Mouse (Mus musculus) heart, embryonic 15.5 days (tissue): ENCODE data around the gene Ptpn14. TPM values are rescaled to one million over a fixed set of nuclear protein-coding genes. Genes with fewer than 3 reads are reported as not detected.

Experiments
- ATAC-seq: fragments of 200-750 bp; cut with Nextera tagmentation; replicated peaks from 2 replicates; pipeline ENCODE4 v1.8.0; 2017; ENCODE audit warnings: low read depth, moderate TSS enrichment; ENCODE audit not compliant: insufficient number of reproducible peaks, insufficient read depth, low FRiP score
- H3K27ac ChIP-seq: fragments of 300-500 bp; sonication (generic); 2 replicates; pipeline ENCODE4 v1.5.1; 2015; ENCODE audit warnings: mild to moderate bottlenecking, inconsistent platforms
- H3K27me3 ChIP-seq: fragments of 300-500 bp; sonication (generic); 2 replicates; pipeline ENCODE4 v1.6.1; 2015; ENCODE audit warnings: inconsistent platforms
- H3K36me3 ChIP-seq: fragments of 300-500 bp; sonication (generic); 2 replicates; pipeline ENCODE4 v1.6.1; 2015; ENCODE audit warnings: mild to moderate bottlenecking, inconsistent platforms
- H3K4me1 ChIP-seq: fragments of 300-500 bp; sonication (generic); replicated peaks from 2 replicates; pipeline ENCODE4 v1.6.1; 2015; ENCODE audit warnings: inconsistent platforms
- H3K4me2 ChIP-seq: fragments of 300-500 bp; sonication (generic); 2 replicates; pipeline ENCODE4 v1.6.1; 2015; ENCODE audit warnings: inconsistent platforms, mild to moderate bottlenecking, moderate library complexity
- H3K4me3 ChIP-seq: fragments of 300-500 bp; sonication (generic); 2 replicates; pipeline ENCODE4 v1.5.1; 2015; ENCODE audit warnings: mild to moderate bottlenecking, inconsistent platforms
- H3K9ac ChIP-seq: fragments of 300-500 bp; sonication (generic); 2 replicates; pipeline ENCODE4 v1.6.1; 2015; ENCODE audit warnings: mild to moderate bottlenecking, inconsistent platforms
- H3K9me3 ChIP-seq: fragments of 300-500 bp; sonication (generic); replicated peaks from 2 replicates; pipeline ENCODE4 v1.6.1; 2016; ENCODE audit warnings: inconsistent platforms
- WGBS: fragments of 180-500 bp; shearing (Covaris S2); methylation state at CpG from one replicate; pipeline ENCODE4 v1.1.7; 2015; ENCODE audit warnings: mixed read lengths; 5-methylcytosine and 5-hydroxymethylcytosine counted together
- polyA plus RNA-seq: library from polyadenylated mRNA; unstranded; fragments of >200 nt; fragmentation: Nextera tagmentation; extraction: Ambion mirVana; gene quantifications from 2 replicates; pipeline ENCODE4 v1.2.1, GENCODE M21; 2015

Ptpn14 gene
- polyA plus RNA-seq, 1 experiment from 2014 or later, result 7.0 TPM

- no peaks in the 10 kb centered on the region for H3K27me3 ChIP-seq
- H3K9ac ChIP-seq, result no peak overlapping the region
- H3K27ac ChIP-seq, result no peak overlapping the region
- no peaks in the 10 kb centered on the region for H3K36me3 ChIP-seq
- WGBS, result 66% methylated on average over 5 of the region's 5 CpGs
- H3K9me3 ChIP-seq, result no peaks in the 10 kb centered on the region
- peaks cover 4% of the 10 kb centered on the region; the same call in 1 of the 2 replicates for H3K4me1 ChIP-seq
- no peak overlapping the region for H3K4me3 ChIP-seq
- H3K4me2 ChIP-seq, result no peak overlapping the region
- ATAC-seq, result no peak
Observed at GRCm38 (mm10) chr1:189718600-189718999, 9.5 kb upstream of the Ptpn14 start.

DNA sequence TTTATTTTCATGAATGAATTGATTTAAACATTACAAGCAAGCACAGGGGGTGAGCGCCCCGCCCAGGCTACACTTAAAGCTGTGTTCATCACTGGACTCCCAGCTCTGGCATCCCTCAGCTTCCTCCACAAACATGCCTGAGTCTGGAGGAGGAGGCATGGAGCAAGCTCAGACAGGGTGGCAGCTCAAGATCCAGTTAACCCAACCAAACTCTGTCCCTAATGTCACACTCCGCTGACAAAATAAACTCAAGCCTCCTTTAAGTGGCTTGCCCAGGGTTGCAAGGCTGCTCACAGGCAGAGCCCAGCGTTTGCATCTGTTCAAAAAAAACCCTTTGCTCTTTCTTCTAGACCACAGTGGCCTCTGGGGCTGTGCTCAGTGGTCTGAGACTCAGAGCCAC lies 1.9 kb upstream of the Ptpn14 start:
- Histone ChIP-seq H3K9ac (no peak overlapping the region), H3K4me1 (peaks cover 30% of the 10 kb centered on the region), H3K4me2 (no peak overlapping the region), H3K4me3 (no peak overlapping the region), H3K36me3 (no peaks in the 10 kb centered on the region), H3K27ac (peak overlapping the region; percentile 98), H3K9me3 (no peaks in the 10 kb centered on the region), H3K27me3 (no peaks in the 10 kb centered on the region)
- WGBS, result 75% methylated on average over 4 of the region's 4 CpGs
- no peak for ATAC-seq

DNA sequence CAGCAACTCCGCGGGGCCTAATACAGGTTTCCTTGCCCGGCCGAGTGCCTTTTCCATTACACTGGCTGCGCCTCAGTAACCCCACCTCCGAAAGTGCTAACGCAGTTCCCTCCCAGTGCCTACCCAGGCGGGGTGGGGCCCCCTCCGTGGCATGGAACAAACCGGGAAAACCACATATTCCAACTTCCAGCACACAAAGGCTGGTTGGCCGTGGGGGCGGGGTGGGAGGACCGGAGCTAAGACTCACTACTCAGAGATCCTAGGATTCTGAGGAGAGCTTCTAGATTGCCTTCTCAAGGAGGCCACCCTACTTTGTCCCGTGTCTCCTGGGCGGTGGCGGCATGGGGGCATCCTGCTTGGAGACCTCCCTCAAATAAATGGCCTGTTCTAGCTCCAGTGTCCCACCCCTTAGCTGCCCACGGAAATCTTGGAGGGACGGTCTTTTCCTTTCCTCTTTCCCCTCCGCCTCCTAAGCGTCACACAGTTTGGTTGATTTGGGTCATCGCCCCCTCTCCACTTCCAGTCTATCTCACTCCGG lies 653 bp upstream of the Ptpn14 start:
- H3K9me3 ChIP-seq, result no peaks in the 10 kb centered on the region
- peak overlapping the region; percentile 82 for H3K4me3 ChIP-seq
- H3K27me3 ChIP-seq, result no peaks in the 10 kb centered on the region
- peak; percentile 66 for ATAC-seq
- peaks cover 39% of the 10 kb centered on the region for H3K4me1 ChIP-seq
- 2% methylated on average over 22 of the region's 22 CpGs for WGBS
- peak overlapping the region; percentile 83 for H3K9ac ChIP-seq
- no peaks in the 10 kb centered on the region for H3K36me3 ChIP-seq
- peak overlapping the region; percentile 98 for H3K27ac ChIP-seq
- peak overlapping the region; percentile 88 for H3K4me2 ChIP-seq

GRCm38 (mm10) chr1:189728784-189729115 lies 682 bp downstream of the Ptpn14 start:
- H3K4me3 ChIP-seq, result peak overlapping the region; percentile 82
- no peaks in the 10 kb centered on the region for H3K27me3 ChIP-seq
- H3K4me1 ChIP-seq, result peaks cover 39% of the 10 kb centered on the region
- 2% methylated on average over 15 of the region's 15 CpGs for WGBS
- H3K4me2 ChIP-seq, result peak overlapping the region; percentile 88
- peak overlapping the region; percentile 98 for H3K27ac ChIP-seq
- peak overlapping the region; percentile 83 for H3K9ac ChIP-seq
- H3K9me3 ChIP-seq, result no peaks in the 10 kb centered on the region
- no peaks in the 10 kb centered on the region for H3K36me3 ChIP-seq
- no peak for ATAC-seq

DNA sequence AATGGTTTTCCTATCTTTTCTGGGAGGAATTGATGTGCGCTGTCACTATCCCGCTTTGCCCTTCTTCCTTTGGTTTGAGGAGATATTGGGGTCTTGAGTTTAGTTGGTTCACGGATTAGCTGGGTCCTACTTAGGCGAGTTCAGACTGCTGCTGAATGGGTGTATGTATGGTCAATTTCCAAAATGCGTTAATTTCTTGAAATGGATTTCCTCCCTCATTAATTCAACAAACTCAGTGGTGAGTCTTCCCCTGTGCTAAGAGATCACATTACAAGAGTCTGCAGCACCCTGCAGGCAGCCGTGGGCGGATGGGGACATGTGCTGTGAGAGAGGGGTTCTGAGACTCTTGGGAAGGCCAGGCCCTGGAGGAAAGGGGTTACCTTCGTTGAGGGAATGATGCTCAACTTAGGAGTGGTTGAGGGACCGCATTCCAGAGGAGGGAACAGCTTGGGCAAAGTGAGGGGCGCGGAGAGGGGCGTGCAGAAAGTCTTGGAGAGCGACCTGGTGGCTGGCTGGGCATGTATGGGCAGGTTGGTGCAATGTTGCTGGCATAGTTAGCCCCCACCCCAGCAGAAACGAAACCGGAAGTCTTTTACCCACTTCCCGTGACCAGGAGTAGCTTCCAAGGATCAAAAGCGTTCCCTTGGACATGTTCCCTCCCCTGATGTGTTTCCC lies 1.2 kb downstream of the Ptpn14 start:
- Histone ChIP-seq H3K4me1 (peaks cover 39% of the 10 kb centered on the region), H3K9ac (peak overlapping the region; percentile 83), H3K27me3 (no peaks in the 10 kb centered on the region), H3K36me3 (no peaks in the 10 kb centered on the region), H3K4me2 (peak overlapping the region; percentile 88), H3K9me3 (no peaks in the 10 kb centered on the region), H3K27ac (peak overlapping the region; percentile 98), H3K4me3 (peak overlapping the region; percentile 82)
- ATAC-seq, result no peak
- 15% methylated on average over 17 of the region's 17 CpGs for WGBS

- Histone ChIP-seq H3K4me3 (no peak overlapping the region), H3K9ac (no peak overlapping the region), H3K4me1 (peaks cover 39% of the 10 kb centered on the region), H3K9me3 (no peaks in the 10 kb centered on the region), H3K36me3 (no peaks in the 10 kb centered on the region), H3K27ac (peak overlapping the region; percentile 31; the same call in 1 of the 2 replicates), H3K27me3 (no peaks in the 10 kb centered on the region), H3K4me2 (peak overlapping the region; percentile 15; the same call in 1 of the 2 replicates)
- no peak for ATAC-seq
- 64% methylated on average over 10 of the region's 10 CpGs for WGBS
Observed at GRCm38 (mm10) chr1:189731697-189732096, 3.6 kb downstream of the Ptpn14 start.

- ATAC-seq, result no peak
Observed at GRCm38 (mm10) chr1:189732156-189732555, 4.1 kb downstream of the Ptpn14 start.

GRCm38 (mm10) chr1:189740075-189740474 lies 12.0 kb downstream of the Ptpn14 start:
- H3K9ac ChIP-seq, result no peak overlapping the region
- no peaks in the 10 kb centered on the region for H3K9me3 ChIP-seq
- 74% methylated on average over 7 of the region's 7 CpGs for WGBS
- H3K4me1 ChIP-seq, result peaks cover 17% of the 10 kb centered on the region
- H3K36me3 ChIP-seq, result no peaks in the 10 kb centered on the region
- H3K4me2 ChIP-seq, result no peak overlapping the region
- no peak overlapping the region for H3K27ac ChIP-seq
- no peaks in the 10 kb centered on the region for H3K27me3 ChIP-seq
- H3K4me3 ChIP-seq, result no peak overlapping the region
- ATAC-seq, result no peak

More at GRCm38 (mm10) chr1:189732156-189732555, 4.1 kb downstream of the Ptpn14 start:
- peak overlapping the region; percentile 31; the same call in 1 of the 2 replicates for H3K27ac ChIP-seq
- no peak overlapping the region for H3K9ac ChIP-seq
- H3K36me3 ChIP-seq, result no peaks in the 10 kb centered on the region
- H3K4me1 ChIP-seq, result peaks cover 35% of the 10 kb centered on the region
- no peak overlapping the region for H3K4me3 ChIP-seq
- 68% methylated on average over 8 of the region's 8 CpGs for WGBS
- H3K27me3 ChIP-seq, result no peaks in the 10 kb centered on the region
- H3K4me2 ChIP-seq, result peak overlapping the region; percentile 15; the same call in 1 of the 2 replicates
- no peaks in the 10 kb centered on the region for H3K9me3 ChIP-seq

DNA sequence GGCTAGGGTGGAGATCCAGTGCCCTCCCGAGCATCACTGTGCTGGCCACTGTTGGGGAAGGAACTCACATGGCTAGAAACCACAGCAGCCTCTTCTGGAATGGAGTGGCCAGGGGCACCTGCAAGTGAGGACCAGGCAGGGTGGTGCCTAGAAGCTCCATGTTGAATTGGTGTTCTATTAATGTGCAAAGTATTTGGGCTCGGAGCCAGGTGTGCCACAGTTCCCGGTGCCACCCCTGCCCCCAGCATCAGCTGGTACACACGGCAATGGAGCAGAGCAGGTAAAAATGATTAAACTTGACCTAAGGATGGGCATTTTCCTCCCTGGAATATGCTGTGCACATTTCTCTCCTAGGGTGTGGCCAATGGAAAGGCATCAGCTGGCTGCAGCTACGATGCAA lies 14.0 kb downstream of the Ptpn14 start:
- Histone ChIP-seq H3K9ac (no peak overlapping the region), H3K4me1 (peaks cover 27% of the 10 kb centered on the region), H3K9me3 (no peaks in the 10 kb centered on the region), H3K36me3 (no peaks in the 10 kb centered on the region), H3K4me2 (no peak overlapping the region), H3K27me3 (no peaks in the 10 kb centered on the region), H3K27ac (no peak overlapping the region), H3K4me3 (no peak overlapping the region)
- WGBS, result 78% methylated on average over 5 of the region's 5 CpGs
- ATAC-seq, result no peak

DNA sequence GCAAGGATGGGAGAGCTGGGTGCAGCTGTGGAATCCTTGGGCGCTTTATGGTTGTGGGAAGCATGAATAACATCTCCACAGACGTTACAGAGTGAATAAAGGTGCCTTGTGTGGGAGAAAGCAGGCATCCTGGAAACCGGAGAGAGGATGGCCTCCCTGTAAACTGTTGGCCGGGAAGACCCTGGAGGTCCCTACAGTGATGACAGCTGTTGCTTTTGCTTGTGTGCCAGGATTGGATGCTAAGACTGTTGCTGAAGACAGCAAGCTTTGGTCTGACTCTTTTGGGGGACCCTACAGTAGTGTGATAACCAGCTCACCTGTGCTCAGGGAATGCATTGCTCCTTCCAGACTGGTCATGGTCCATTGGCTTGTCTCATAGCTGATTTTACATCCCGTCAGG lies 15.1 kb downstream of the Ptpn14 start:
- no peak for ATAC-seq
- 82% methylated on average over 5 of the region's 5 CpGs for WGBS
- Histone ChIP-seq H3K9me3 (no peaks in the 10 kb centered on the region), H3K9ac (no peak overlapping the region), H3K4me1 (peaks cover 27% of the 10 kb centered on the region), H3K4me3 (no peak overlapping the region), H3K27ac (no peak overlapping the region), H3K27me3 (no peaks in the 10 kb centered on the region), H3K4me2 (no peak overlapping the region), H3K36me3 (no peaks in the 10 kb centered on the region)

GRCm38 (mm10) chr1:189744914-189745710 lies 17.0 kb downstream of the Ptpn14 start:
- ATAC-seq, result peak; percentile 43; the same call in 1 of the 2 replicates
- no peak overlapping the region for H3K4me2 ChIP-seq
- peak overlapping the region; percentile 25; the same call in 1 of the 2 replicates for H3K27ac ChIP-seq
- peaks cover 34% of the 10 kb centered on the region for H3K4me1 ChIP-seq
- no peaks in the 10 kb centered on the region for H3K9me3 ChIP-seq
- H3K27me3 ChIP-seq, result no peaks in the 10 kb centered on the region
- no peaks in the 10 kb centered on the region for H3K36me3 ChIP-seq
- no peak overlapping the region for H3K4me3 ChIP-seq
- no peak overlapping the region for H3K9ac ChIP-seq
- 59% methylated on average over 4 of the region's 4 CpGs for WGBS
